Mouse (Mus musculus) E14TG2a.4 (cell line): ENCODE measurements around the gene Knstrn.

Experiments
- CTCF ChIP-seq: conservative IDR thresholded peaks from 2 replicates; pipeline ENCODE4 v1.5.1; 2014; ENCODE audit warnings: low read length
- NANOG ChIP-seq: IDR thresholded peaks from 2 replicates; pipeline ENCODE4 v1.6.1; 2014; ENCODE audit warnings: borderline replicate concordance, low read length, mixed read lengths

GRCm38 (mm10) chr2:118781115-118781514, 32.7 kb upstream of the Knstrn start:
- TF ChIP-seq CTCF (no peak), NANOG (no peak)
